Mouse (Mus musculus) kidney, adult 2 months (tissue): ENCODE results near the gene Arl15.

Source experiments
- CTCF ChIP-seq: fragments of 200-500 bp; conservative IDR thresholded peaks from 2 replicates; pipeline ENCODE4 v1.5.1; 2011; ENCODE audit warnings: low read depth, mild to moderate bottlenecking, control low read depth, low read length, moderate library complexity, mixed read lengths; ENCODE audit not compliant: insufficient read depth, insufficient read length
- POLR2A ChIP-seq: fragments of 200-500 bp; IDR thresholded peaks from one replicate; pipeline ENCODE4 v1.6.1; 2011; ENCODE audit warnings: low read depth, low read length, control low read depth

DNA sequence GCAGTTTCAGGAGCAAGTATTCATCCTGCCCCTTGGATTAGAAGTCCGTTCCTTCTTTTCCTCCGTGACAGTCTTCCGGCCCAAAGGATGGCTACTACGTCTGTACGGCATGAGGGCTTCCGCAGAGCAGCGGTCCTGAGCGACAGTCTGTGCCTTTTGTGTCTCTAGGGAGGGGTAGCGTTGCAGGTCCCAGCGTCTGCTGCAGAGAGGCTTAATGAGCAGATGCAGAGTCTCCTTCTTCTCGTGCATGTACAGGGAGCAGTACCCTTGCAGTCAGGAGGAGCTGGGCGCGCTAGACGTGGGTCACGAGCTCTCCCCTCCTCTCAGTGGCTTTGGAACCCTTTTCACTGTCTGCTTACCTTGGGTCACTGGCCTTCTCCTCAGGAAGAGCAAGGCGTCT, 94.4 kb downstream of the Arl15 start:
- TF ChIP-seq CTCF (no peak), POLR2A (no peak)
